Mouse (Mus musculus) small intestine, adult 2 months (tissue): Measurements from ENCODE around the gene Akap13.

Experiments used
- CTCF ChIP-seq: fragments of 200-500 bp; IDR thresholded peaks from 2 replicates; pipeline ENCODE4 v1.5.1; 2012; ENCODE audit warnings: low read depth, mild to moderate bottlenecking, control low read depth, inconsistent platforms, low read length, moderate library complexity, mixed read lengths; ENCODE audit not compliant: insufficient replicate concordance, insufficient read length; ENCODE audit errors: extremely low read depth
- POLR2A ChIP-seq: fragments of 200-500 bp; IDR thresholded peaks from 2 replicates; pipeline ENCODE4 v1.6.1; 2012; ENCODE audit warnings: low read depth, mild to moderate bottlenecking, control low read depth, inconsistent platforms, low read length, moderate library complexity

DNA sequence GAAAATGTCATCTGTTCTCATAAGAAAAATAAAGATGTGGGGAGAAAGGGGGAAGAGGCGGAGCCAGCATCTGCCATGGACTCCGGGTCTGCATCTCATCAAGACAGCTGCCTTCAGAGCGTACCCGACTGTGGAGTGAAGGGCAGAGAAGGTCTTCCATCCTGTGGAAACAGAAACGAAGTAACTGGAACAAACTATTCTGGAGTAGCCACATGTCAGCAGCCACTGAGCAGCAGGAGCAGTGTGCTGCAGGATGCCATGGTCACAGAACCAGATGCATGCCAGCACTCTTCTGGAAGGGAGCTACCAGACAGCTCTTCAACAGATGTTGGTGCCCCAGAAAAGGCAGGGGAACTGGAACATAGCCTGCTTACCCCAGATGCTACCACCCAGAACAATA is 153.4 kb downstream of the Akap13 start:
- TF ChIP-seq POLR2A = no peak
- TF ChIP-seq CTCF = no peak
